Mouse (Mus musculus) CD4-positive, CD25-positive, alpha-beta regulatory T cell, adult 4 months (primary cell): Measurements from ENCODE around the gene Dab2ip. TPM values are rescaled to one million over a fixed set of nuclear protein-coding genes. Genes with fewer than 3 reads are reported as not detected.

Experiments used
- ATAC-seq: one replicate; pipeline ENCODE4 v1.8.0; 2017
- polyA plus RNA-seq, 2 experiments: library from polyadenylated mRNA; unstranded; fragments of 100-300 nt; shearing (Covaris generic); gene quantifications; one replicate each; pipeline ENCODE4 v1.2.1; 2017

Gene Dab2ip
- polyA plus RNA-seq, 2 experiments from 2014 or later = 0.30 to 0.53 TPM

DNA sequence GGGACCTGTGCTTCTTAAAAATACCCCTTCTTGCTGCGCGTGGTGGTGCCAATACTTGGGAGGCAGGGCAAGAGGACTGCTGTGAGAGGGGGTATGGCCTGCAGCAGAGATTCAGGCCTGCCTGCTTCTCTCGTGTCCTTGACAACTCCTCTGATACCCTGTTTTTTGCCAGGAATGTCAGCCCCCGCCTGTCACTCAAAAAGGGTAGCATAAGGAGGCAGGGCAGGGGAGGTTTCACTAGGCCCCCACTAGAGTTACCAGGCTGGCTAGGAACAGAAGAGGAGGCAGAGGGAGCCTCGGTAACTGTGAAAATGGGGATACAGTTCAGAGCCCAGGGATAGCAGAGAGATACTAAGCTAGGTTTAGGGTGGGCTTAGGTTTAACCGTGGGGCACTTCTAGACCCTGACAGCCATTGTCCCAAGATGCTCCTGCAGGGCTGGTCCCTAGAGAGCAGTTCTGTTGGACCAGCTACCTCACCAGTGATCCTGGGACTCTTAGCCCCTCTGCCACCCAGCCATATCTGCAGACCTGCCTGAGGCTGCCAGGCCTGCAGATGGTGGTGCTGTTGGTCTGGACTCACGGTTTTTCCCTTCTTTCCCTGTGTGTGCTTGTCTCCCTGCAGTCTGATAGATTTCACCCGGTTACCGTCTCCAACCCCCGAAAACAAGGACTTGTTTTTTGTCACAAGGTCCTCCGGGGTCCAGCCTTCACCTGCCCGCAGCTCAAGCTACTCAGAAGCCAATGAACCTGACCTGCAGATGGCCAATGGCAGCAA is 161.4 kb downstream of the Dab2ip start:
- no peak for ATAC-seq

DNA sequence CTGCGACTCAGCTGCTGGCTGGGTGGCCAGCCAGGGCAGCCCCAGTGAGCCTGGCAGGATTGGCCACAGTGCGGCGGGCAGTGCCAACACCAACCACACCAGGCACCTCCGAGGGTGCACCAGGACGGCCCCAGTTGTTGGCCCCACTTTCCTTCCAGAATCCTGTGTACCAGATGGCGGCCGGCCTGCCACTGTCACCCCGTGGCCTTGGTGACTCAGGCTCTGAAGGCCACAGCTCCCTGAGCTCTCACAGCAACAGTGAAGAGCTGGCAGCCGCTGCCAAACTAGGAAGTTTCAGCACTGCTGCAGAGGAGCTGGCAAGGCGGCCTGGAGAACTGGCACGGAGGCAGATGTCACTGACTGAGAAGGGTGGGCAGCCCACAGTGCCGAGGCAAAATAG is 162.0 kb downstream of the Dab2ip start:
- ATAC-seq = no peak

DNA sequence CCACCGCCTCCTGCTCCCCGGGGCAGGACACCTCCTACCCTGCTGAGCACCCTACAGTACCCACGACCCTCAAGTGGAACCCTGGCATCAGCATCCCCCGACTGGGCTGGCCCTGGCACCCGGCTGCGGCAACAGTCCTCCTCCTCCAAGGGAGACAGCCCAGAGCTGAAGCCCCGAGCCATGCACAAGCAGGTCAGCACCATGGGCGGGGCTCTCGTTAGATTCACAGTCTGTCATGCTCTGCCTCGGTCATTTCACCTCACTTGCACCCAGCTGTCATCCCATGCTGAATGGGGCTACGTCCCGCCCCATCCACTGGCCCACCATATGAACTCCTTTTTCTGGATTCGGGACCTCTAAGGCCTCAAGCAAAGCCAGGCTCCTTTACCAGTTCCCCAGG is 162.5 kb downstream of the Dab2ip start:
- ATAC-seq = no peak

DNA sequence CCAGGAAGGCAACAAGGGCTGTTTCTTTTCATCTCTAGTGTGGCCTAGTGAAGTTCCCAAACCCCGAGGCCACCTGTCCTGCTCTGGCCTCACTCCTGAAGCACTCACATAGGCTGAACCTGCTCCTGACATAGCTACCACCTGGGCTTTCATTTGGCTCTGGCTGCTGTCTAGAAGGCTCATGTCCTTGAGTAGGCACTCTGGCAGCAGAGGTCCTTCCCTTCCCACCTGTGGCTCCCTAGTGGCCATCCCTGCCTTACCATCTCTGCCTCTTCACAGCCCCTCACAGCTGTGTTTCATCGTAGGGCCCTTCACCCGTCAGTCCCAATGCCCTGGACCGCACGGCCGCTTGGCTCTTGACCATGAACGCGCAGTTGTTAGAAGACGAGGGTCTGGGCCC is 162.9 kb downstream of the Dab2ip start:
- ATAC-seq = no peak

DNA sequence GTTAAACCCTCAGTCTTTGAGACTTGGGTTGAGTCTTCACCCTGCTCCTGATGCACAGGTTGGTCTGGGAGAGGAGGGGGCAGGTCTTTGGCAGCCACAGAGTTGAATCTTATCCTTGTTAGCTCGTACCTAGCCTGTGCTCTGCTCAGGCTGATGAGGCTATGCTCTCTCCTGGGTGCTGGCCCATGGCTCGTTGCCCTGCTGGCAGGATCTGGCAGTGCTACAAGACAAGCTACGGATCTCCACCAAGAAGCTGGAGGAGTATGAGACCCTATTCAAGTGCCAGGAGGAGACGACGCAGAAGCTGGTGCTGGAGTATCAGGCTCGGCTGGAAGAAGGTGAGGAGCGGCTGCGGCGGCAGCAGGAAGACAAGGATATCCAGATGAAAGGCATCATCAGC is 164.8 kb downstream of the Dab2ip start:
- no peak for ATAC-seq

DNA sequence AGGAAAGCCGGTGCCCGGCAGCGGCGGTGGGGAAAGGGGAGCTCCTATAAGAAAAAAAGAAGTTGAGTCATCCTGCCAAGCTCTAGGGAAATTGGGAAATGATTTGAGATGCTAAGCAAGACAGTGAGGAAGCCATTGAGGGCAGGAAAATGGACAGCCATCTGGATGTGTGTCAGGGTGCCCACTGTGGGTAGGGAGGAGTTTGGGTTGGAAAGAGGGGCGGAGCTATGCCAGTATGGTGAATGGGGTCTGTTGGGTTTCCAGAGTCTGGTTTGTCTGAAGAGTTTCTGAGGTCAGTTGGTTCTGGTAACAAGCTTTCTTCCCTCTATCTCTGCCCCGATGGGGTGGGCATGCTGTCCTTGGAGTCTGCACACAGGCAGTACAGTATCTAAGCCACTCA is 165.2 kb downstream of the Dab2ip start:
- no peak for ATAC-seq

DNA sequence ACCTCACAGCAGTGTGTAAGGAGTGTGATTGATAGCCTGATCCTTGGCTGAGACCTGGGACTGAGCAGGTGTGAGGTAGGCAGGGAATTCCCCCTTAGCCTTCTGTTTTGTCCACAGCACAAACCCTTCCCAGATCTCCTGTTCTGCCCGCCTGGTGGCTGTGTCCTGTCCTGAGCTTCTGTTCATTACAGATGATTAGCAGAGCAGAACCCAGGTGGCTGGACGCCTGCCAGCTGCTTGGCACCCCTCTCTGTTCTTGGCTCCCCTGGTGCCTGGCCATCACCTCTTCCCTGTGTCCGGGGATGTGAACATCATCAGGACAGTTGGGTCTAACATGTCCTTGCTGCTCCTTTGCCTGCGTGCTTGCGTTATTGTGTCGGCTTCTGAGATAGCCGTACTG is 165.6 kb downstream of the Dab2ip start:
- no peak for ATAC-seq

DNA sequence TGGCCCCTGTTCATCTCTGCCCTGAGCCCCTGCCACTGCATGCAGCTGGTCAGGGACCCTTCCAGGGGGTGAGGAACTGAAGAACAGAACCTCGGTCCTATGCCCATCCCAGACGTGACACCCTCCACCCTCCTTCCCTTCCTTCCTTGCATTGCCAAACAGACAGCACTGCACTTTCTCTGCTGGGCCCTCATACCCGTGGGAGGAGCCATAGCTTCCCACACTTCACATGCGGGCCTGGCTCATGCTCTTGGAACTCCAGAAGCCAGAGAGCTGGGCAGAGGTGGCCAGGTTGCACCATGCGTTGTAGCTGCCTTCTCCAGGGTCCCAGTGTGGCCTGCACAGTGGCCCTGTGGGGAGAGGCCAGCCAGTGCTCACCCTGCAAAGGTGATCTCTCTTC is 170.6 kb downstream of the Dab2ip start:
- no peak for ATAC-seq

DNA sequence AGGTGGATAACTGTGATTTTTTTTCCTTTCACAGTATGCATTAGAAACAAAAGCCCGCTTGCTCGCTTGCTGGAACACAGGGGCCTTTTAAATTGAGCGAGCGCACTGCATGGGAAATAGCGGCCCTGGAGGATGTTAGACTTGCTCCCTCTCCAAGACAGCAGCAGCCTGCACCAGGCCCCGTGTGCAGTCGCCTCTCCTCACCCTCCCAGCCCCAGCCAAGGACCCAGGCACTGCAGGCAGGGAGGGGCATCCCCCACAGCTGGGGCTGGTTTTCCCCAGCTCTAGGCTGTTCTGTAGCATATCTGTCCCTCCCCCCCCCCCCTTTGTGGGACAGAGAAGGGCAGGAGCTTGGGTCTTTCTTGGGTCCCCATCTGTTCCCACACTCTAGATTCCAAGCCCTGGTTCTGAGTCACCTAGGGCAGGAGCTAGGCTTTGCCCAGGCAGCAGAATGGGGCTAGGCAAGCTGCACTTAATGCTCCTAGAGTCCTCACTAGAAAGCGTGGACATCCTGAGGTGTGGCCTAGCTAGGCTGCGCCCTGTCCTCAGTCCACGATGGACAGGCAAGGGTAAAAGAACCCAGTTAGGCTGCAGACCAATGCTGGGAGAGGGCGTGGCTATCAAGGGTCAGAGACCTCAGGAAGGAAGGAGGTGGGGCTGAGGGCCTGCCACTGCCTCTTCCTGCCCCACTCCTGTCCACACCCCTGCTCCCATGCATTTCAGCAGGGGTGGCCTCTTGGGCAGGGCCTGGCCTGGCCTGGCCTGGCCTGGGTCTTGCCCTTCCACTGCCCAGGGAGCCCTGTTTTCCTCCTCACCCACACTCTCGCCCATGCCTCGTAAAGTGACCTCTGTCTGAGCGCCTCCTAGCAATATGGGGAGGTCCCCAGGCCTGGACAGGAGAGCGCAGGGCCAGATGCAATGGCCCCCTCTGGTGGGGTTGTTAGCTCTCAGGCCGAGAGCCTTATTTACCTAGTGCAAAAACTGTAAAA is 171.3 kb downstream of the Dab2ip start:
- ATAC-seq = no peak

DNA sequence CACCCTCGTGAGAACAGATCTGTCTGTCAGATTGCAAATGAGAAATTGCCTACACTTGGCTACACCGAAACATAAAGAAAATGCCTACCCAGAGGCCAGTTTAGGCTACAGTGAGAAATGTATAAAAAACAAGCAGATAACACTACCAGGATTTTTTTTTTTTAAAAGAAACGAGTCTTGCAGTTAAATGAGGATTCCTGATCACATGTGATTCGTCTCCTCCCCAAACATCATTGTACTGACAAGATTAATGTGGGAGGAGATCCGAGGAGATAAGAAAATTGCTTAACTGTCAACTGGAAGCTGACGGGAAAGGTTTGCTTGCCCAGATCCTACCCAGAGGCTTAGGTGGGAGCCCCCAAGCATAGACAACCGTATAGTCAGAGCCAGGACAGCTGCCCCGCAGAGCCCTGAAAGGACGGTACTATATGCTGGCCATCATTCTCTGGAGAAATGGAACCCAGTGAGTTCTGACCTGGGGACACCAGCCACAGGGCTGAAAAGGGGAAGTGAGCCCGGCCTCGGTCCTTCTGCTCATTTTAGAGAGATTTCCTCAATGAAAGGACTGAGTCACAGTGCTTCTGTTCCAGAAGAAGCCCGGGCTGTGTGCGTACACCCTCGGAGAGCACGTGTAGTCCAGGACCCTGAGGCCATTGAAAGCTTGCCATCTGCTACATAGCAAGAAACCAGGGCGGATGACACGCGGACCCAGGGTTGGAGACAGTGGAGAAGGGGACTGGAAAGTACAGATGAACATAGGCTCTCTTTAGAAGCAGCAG is 173.8 kb downstream of the Dab2ip start:
- ATAC-seq = no peak

DNA sequence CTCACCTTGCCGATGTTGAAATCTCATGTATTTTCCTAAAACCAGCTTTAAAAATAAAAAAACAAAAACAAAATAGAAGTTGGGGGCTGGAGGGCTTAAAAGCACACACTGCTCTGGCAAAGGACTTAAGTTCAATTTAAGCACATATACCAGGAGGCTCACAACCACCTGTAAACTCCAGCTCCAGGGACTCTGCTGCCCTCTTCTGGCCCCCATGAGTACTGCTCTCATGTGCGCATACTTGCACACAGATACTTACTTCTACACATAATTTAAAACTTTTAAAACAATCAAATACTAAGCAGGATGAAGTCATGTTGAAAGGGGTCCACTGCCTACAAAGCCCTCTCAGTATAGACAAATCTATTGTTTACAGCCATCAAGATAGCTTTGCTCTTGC is 176.9 kb downstream of the Dab2ip start:
- ATAC-seq = no peak

DNA sequence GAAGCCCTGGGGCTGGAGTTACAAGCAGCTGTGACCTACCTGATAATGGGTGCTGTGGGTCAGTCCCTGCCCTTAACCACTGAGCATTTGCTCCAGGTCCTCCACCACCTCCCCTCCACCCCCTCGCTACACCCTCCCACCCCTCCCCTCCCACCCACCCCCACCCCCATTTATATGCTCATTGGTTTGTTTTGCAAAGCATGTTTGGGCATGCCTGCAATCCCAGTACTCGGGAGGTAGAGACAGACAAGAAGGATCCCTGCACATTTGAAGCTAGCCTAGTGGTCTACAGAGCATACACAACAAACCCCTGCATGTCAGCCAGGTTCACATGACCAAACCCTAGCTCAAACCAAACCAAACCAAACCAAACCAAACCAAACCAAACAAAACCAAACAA is 178.0 kb downstream of the Dab2ip start:
- ATAC-seq = no peak

DNA sequence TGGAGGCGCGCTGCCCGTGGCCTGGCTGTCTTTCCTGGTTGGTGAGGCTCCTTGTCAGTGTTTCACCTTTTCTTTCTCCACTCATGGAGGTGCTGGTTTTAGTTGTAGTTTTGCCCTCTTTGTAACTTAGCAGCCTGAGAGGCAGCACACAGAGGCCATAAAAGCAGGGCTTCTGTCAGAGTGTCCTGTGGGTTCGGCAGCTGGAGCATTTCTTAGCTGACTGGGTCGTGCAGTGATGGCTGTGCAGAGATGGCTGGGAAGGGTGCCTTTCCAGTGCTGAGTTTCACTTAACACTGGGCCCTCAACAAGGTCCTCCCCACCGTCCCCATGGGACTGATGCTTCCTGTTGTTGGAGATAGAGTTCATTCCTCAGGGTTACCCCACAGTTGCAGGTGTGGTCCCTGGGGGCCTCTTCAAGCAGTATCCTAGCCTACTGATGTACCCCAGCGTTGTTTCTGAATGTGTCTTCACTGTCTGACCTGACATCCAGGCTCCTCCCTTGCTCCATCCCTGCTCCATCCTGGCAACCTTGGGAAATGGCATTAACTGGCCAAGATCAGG is 179.5 kb downstream of the Dab2ip start:
- no peak for ATAC-seq

DNA sequence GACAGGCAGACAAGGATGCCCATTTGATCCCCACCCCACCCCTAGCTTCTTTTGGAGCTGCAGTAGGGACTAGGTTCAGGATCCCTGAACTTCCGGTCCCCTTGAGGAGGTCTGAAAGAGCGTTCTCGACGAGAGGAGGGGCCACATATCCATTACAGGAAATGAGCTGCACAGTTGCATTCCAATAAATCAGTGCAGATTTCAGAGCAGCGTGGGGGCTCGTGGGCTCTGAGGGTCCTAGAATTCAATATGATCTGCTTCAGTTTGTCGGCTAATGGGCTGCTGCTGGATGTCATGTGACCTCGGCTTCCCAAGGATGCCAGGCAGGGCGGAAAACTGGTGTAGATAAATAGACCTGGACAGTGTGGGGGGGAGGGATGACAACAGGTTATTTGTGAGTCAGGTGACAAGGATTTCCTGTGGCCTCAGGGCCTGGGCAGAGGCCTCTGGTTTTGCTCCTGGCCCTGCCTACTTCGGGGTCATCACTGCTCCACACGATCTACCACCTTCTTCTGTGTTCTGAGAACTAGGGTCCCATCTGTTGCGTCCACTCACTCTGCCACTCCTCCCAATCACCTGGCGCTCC is 181.7 kb downstream of the Dab2ip start:
- no peak for ATAC-seq

DNA sequence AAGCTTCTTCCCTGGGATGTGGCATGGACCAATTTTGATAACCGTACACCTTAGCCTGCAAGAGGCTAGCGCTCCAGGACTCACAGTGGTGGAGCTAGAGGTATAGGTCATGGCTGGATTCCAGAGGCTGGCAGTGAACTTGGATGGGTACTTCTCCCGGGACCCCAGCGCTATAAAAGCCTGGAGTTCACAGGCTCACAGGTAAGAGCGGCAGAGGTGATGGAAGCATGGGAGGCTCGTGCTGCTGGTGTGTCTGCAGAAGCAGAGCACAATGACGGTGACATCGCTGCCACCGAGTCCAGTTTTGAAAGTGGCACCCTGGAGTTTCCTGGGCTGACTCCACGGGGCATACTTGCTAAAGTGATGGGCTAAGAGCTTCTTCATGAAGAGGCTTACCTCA is 187.8 kb downstream of the Dab2ip start:
- ATAC-seq = no peak

DNA sequence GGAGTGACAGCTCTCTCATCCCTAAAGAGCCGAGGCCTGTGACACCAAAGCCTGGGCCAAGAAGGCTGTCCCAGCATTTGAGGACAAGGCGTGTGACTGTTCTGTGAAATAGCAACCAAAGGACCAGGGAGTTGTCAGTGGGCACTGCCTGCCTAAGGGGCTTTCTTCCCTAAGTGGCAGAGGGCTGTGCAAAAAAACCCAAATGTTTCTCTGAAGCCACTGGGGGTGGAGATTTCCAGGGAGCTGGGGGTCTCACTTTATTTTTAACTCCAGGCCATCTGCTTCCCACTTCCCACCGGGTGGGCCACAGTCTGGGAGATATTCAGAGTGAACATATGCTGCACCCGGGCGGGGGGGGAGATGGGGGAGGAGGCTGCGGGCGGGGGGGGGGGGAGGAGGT is 188.6 kb downstream of the Dab2ip start:
- no peak for ATAC-seq

DNA sequence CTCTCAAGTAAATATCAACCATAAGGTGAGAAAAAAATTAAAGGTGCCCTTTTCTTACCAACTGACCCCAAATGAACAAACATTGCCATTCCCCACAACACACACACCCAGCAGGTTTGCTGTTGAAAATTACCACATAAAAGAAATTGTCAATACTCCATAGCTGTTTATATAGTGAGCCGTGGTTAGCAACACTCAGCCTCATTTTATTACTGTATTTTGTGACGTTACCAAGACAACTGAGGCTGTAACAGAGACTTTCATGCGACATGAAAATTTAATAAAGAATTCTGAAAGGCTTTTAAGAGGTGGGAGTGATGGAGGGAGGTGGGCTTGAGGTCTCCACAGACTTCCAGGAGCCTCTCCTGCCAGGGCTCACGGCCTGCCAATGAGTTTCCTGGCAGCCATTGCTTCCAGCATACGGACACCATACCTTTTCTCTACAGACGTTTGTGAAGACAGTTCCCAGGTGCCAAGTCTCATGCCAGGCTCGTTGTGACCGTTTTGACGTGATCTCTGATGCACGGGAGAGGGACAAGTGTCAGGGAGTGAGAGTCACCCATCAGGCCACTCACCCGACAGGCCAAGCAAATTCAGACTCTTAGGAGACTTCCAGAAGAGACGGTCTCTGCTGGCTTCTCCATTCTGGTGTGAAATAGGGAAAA is 189.4 kb downstream of the Dab2ip start:
- ATAC-seq = no peak

DNA sequence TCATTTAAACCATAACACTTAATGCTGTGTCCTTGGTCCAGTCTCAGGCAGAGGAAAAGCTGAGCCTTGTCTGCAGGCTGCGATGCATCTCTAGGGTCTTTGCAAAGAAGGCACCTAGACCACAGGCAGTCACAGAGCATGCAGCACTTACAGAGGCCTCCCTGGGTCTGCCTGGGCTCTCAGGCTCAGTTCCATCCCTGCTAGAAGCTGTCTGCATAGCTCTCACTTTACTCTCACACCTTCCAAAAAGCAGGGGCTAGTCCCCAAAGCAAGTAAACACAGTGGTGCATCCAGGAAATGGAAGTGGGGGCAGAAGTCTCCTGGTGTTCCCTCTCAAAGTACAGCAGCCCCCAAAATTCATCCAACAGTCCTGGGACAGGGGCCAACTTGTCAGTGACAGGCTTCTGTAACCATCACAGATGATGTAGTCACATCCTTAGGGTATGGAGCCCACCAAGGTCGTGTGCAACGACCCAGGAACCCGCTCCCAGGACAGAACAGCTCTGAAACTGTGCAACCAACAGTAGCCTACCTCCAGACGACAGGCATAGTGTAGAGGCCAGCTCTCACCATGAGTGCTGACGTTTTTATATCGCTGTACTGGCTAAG is 192.6 kb downstream of the Dab2ip start:
- ATAC-seq = no peak

DNA sequence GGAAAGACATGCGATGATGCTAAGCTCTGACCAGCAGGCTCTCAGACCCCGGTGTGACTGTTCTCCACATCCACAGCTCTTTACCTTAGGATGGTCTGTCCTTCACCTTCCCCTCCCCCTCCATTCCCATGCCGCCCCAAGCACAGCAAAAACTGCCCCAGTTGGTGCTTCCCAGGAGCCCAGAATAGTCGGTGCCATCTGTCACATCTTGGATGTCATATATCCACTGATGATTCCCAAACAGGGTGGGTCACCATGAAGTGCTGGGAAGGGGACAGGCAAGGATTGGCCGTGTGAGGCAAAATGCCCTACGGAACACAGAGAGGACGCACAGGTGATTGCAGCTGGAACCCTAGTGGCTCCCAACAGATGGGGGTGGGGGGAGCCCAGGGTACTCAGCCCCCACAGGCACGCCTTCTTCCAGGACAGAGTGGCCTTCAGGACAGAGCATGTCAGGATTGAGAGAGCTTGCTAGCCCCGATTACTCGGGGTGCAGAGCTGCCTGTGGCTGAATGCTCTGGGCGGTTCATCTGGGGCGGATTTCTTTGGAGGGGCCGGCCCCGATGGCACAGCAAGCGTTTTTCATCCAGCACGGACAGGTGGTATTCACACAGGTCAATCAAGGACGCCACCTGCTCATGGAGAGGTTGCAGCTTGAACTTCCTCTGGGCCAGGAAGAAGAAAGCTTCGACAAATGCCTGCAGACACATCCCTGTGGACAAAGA is 193.9 kb downstream of the Dab2ip start:
- no peak for ATAC-seq

DNA sequence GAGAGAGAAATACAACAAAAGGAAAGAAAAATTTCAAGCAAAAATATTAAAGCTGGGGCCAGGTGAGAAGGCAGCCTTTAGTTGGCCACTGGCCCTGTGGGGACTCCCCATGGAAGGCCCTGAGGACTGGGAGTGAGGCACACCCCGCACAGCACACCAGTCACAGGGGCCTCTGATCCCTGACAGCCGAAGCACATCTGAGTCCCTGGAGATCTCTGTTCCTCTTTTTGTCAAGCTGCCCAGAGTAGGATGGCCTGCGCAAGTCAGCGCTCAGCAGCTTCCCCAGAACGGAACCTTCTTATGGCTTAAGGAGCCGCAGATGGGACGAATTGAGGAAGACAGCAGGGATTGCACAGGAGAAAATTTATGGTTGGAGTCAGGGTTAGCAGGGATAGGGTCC is 198.4 kb downstream of the Dab2ip start:
- ATAC-seq = no peak

DNA sequence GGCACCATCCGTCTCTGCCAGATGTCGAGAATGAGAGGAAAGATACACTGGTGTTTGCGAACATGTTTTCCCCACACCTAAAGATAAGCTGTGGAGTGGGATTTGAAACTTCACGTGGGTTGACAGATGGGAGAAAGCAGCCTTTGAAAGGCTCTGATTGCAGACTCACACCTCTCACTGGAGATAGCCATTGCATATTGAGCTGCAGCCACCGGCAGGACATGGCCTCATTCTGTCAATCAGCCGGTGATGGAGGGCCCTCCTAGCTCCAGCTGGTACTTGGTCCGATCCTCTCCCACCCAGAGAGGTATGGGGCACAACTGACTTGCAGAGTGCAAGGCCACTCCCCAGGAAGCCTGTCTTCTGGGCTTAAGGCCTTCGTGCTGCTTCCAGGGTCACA is 202.3 kb downstream of the Dab2ip start:
- ATAC-seq = no peak
